Mouse (Mus musculus) retina, postnatal 1 day (tissue): ENCODE results near the gene Lhfp.
A peak's percentile ranks its signal among the peaks of the same experiment; 100 is the strongest.
"Not testable (repeated sequence)": the region's sequence is repeated elsewhere in the genome, so short reads cannot be mapped to it uniquely, and the experiment has no call there.

Source experiments
- DNase-seq: peaks from one replicate; pipeline ENCODE4 v3.0.0-alpha.2; 2012

Lhfp gene

GRCm38 (mm10) chr3:53101711-53102110, 60.4 kb downstream of the Lhfp start:
- DNase-seq = no peak

GRCm38 (mm10) chr3:53102131-53102756, 60.9 kb downstream of the Lhfp start:
- no peak for DNase-seq

GRCm38 (mm10) chr3:53102757-53103153, 61.4 kb downstream of the Lhfp start:
- no peak for DNase-seq

GRCm38 (mm10) chr3:53108594-53109373, 67.5 kb downstream of the Lhfp start:
- peak; percentile 67 for DNase-seq

- DNase-seq = no peak
Measured at GRCm38 (mm10) chr3:53109879-53110278, 68.6 kb downstream of the Lhfp start.

GRCm38 (mm10) chr3:53112048-53112447, 70.7 kb downstream of the Lhfp start:
- no peak for DNase-seq

GRCm38 (mm10) chr3:53118755-53119154, 77.4 kb downstream of the Lhfp start:
- DNase-seq = not testable (repeated sequence)

GRCm38 (mm10) chr3:53119978-53120377, 78.7 kb downstream of the Lhfp start:
- no peak for DNase-seq

GRCm38 (mm10) chr3:53125495-53125894, 84.2 kb downstream of the Lhfp start:
- no peak for DNase-seq

GRCm38 (mm10) chr3:53138785-53139184, 97.5 kb downstream of the Lhfp start:
- DNase-seq = no peak

- DNase-seq = no peak
Measured at GRCm38 (mm10) chr3:53139205-53139604, 97.9 kb downstream of the Lhfp start.

- DNase-seq = no peak
Measured at GRCm38 (mm10) chr3:53139642-53140041, 98.3 kb downstream of the Lhfp start.

GRCm38 (mm10) chr3:53142528-53142927, 101.2 kb downstream of the Lhfp start:
- DNase-seq = no peak

GRCm38 (mm10) chr3:53145526-53145925, 104.2 kb downstream of the Lhfp start:
- DNase-seq = no peak

GRCm38 (mm10) chr3:53145946-53146345, 104.6 kb downstream of the Lhfp start:
- DNase-seq = no peak

- no peak for DNase-seq
Measured at GRCm38 (mm10) chr3:53147001-53147400, 105.7 kb downstream of the Lhfp start.

- no peak for DNase-seq
Measured at GRCm38 (mm10) chr3:53148751-53149150, 107.4 kb downstream of the Lhfp start.

- DNase-seq = no peak
Measured at GRCm38 (mm10) chr3:53149625-53150320, 108.4 kb downstream of the Lhfp start.

GRCm38 (mm10) chr3:53151081-53151480, 109.8 kb downstream of the Lhfp start:
- DNase-seq = no peak

GRCm38 (mm10) chr3:53151607-53152006, 110.3 kb downstream of the Lhfp start:
- DNase-seq = no peak

GRCm38 (mm10) chr3:53161963-53162362, 120.6 kb downstream of the Lhfp start:
- DNase-seq = no peak

- peak; percentile 43 for DNase-seq
Measured at GRCm38 (mm10) chr3:53165281-53165680, 124.0 kb downstream of the Lhfp start.

- DNase-seq = peak; percentile 63
Measured at GRCm38 (mm10) chr3:53166001-53166400, 124.7 kb downstream of the Lhfp start.

- DNase-seq = no peak
Measured at GRCm38 (mm10) chr3:53169486-53169885, 128.2 kb downstream of the Lhfp start.
